Mouse (Mus musculus) adrenal gland, postnatal 14 days (tissue): Measurements from ENCODE around the gene Smc1b. TPM values are rescaled to one million over a fixed set of nuclear protein-coding genes. Genes with fewer than 3 reads are reported as not detected.
"Not testable (repeated sequence)": the region's sequence is repeated elsewhere in the genome, so short reads cannot be mapped to it uniquely, and the experiment has no call there.

Experiments
- DNase-seq: peaks from one replicate; pipeline ENCODE4 v3.0.0; 2021; ENCODE audit warnings: mixed read lengths
- total RNA-seq: library from RNA; stranded (reverse); gene quantifications from 2 replicates; pipeline ENCODE4 v1.2.3, GENCODE M21; 2021

Gene Smc1b
- total RNA-seq, 1 experiment from 2014 or later = 0.41 TPM

- no peak for DNase-seq
Measured at GRCm38 (mm10) chr15:85132193-85132520, 393 bp upstream of the Smc1b start.

- no peak for DNase-seq
Measured at GRCm38 (mm10) chr15:85085641-85086040, 46.1 kb downstream of the Smc1b start.

- DNase-seq = no peak
Measured at GRCm38 (mm10) chr15:85072651-85073050, 59.1 kb downstream of the Smc1b start.

- peak; percentile 60 for DNase-seq
Measured at GRCm38 (mm10) chr15:85070561-85070960, 61.2 kb downstream of the Smc1b start.

GRCm38 (mm10) chr15:85063421-85063820 is 68.3 kb downstream of the Smc1b start:
- DNase-seq = no peak

GRCm38 (mm10) chr15:85055186-85055585 is 76.6 kb downstream of the Smc1b start:
- DNase-seq = peak; percentile 37

GRCm38 (mm10) chr15:85054098-85054497 is 77.7 kb downstream of the Smc1b start:
- DNase-seq = no peak

GRCm38 (mm10) chr15:85049758-85050157 is 82.0 kb downstream of the Smc1b start:
- DNase-seq = no peak

- DNase-seq = peak; percentile 53
Measured at GRCm38 (mm10) chr15:85047865-85048264, 83.9 kb downstream of the Smc1b start.

- no peak for DNase-seq
Measured at GRCm38 (mm10) chr15:85046230-85046950, 85.4 kb downstream of the Smc1b start.

GRCm38 (mm10) chr15:85043761-85044160 is 88.0 kb downstream of the Smc1b start:
- DNase-seq = no peak

- DNase-seq = no peak
Measured at GRCm38 (mm10) chr15:85043116-85043515, 88.6 kb downstream of the Smc1b start.

- DNase-seq = peak; percentile 76
Measured at GRCm38 (mm10) chr15:85042361-85042954, 89.3 kb downstream of the Smc1b start.

GRCm38 (mm10) chr15:85041546-85042225 is 90.1 kb downstream of the Smc1b start:
- DNase-seq = no peak

- DNase-seq = peak; percentile 12
Measured at GRCm38 (mm10) chr15:85037343-85037690, 94.4 kb downstream of the Smc1b start.

- peak; percentile 98 for DNase-seq
Measured at GRCm38 (mm10) chr15:85036566-85037342, 95.0 kb downstream of the Smc1b start.

- not testable (repeated sequence) for DNase-seq
Measured at GRCm38 (mm10) chr15:85033916-85034315, 97.8 kb downstream of the Smc1b start.

GRCm38 (mm10) chr15:85031866-85032265 is 99.9 kb downstream of the Smc1b start:
- DNase-seq = peak; percentile 32

- not testable (repeated sequence) for DNase-seq
Measured at GRCm38 (mm10) chr15:85030643-85031042, 101.1 kb downstream of the Smc1b start.

- not testable (repeated sequence) for DNase-seq
Measured at GRCm38 (mm10) chr15:85028648-85029047, 103.1 kb downstream of the Smc1b start, which contains the start of gene Fam118a. Fam118a (plus strand) TSS chr15:85028948.

GRCm38 (mm10) chr15:85027740-85028139 is 104.0 kb downstream of the Smc1b start:
- DNase-seq = no peak

- DNase-seq = no peak
Measured at GRCm38 (mm10) chr15:85026197-85026596, 105.6 kb downstream of the Smc1b start.

GRCm38 (mm10) chr15:85022211-85022610 is 109.6 kb downstream of the Smc1b start:
- DNase-seq = no peak
